Mouse (Mus musculus) ovary, postnatal 36 days (tissue): Measurements from ENCODE around the gene Disc1.

Experiments used
- DNase-seq: peaks from one replicate; pipeline ENCODE4 v3.0.0; 2022; ENCODE audit warnings: low spot score, mixed read lengths

The Disc1 gene

DNA sequence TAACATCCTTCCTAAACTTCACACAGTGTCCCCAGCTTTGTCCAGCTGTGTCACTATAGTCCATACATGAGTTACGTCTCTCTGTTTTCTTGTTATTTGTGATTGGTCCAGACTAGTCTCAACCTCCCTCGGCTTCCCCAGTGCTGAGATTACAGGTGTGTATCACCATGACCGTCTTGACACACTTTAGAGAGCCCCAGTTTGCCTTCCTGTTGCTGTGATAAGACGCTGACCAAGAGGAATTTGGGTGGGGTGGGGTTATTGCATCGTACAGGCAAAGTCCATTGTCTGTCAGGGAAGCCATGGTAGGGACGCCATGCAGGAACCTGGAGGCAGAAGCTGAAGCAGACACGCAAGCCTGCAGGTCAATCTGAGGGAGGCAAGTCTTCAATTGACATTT is 216.3 kb downstream of the Disc1 start:
- DNase-seq = no peak

DNA sequence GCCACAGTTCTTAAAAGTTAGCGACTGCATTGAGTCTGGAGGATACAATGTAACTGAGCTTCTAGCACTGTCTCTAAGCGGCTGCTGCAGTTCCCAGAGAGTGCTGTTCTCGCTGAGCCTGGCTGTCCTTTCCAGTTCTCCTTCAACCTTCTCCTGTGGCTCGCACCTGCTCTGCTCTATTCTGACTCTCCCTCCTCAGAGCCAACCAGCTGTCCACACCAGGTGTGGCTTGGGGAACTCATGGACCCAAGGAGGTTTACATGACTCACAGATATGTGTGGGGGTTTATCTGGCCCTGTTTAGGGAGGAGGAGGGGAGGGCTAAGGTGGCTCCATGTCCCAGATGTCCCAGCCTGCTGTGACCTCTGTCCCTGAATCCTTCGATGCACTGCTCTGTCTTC is 217.4 kb downstream of the Disc1 start:
- no peak for DNase-seq

DNA sequence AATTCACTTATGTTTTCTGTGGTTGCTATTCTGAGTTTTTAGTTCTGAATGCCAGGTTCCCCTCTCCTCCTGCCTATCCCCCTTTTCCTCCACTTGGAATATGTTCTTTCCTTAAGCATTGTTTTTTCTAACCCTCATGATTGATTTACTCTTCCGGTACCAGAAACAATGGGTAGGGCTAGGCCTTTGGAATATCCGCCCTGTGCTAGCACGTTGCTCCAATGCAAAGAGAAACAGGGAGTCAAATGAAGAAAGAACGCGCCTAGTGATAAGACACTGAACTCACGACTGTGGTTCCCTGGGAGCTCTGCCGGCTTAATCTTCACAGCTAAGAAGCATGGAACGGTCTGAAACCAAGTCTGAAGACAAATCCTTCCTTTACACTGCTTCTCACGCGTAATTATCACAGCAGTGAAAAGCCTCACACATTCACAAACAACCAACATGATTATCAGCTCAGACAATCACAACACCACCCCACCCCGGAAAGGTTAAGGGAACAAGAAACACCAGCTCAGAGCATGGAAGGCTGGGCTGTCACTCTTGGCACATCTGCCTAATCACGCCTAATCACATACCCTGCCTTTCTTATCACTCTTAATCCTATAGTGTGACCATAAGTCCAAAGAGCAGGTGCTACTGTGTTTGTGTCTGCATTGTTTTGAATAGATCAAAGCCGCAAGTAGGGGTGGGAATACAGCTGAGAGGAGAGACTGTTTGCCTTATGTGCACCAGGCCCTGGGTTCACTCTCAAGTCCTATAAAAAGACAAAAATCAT is 218.3 kb downstream of the Disc1 start:
- DNase-seq = no peak

DNA sequence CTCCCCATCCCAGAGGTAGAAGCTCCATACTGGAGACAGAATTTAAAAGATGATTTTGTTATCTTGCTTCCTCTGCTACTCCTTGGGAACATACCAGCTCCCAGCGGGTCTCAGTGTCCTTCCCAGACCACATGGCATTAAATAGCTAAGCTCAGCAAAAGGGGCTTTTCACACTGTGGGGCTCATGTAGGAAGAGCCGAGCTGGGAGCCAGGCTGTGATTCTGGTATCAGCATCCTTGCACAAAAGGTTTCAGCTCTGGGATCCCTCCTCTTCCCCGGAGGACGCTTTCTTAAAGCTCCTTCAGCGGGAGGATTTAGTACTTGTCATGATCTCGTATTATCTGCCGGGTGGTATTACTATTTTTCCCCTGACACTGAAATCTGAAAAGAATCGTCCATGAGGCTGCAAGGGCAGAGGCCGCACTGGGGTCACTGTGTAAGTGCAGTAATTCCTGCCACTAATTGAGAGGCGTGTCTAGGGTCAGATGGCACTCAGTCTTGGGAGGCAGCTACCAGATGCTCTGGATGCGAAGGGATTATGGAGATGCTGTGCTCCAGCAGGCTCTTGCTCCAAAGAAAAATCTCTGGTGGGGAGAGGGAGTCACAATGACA is 223.2 kb downstream of the Disc1 start:
- no peak for DNase-seq

DNA sequence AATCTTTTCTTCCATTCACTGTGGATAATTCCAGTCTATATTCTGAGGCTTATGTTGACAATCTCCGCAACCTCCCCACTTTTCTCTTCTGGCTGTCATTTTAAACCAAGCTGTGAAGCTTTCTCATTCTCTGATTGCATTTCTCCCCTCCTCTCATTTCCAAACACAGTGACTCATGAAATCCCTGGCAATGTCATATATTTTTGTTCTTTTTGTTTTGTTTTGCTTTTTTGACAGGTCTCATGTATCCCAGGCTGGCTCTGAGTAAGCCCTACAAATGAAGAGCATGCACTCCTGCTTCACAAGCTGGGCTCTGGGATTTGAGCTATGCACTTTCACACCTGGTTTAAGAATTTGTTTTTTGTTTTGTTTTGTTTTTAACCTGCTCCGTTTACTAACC is 225.2 kb downstream of the Disc1 start:
- DNase-seq = no peak

DNA sequence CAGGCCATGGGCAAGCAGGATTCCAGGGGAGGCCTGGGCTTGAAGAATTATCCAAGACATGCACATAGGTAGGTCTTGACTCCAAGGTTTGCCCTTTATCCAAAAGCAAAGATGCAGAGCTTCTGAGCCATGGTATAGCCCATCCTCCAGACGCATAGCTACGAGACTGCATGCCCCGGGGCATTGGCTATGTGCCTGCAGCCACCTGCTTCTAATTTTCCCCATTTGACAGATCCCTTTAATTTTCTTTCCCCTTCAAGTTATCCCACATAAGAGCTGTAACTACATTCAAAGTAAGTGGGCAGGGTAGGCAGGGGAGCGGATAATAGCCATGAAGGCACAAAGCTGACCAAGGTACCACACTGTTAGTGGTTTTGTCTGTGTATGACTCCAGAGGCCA is 225.9 kb downstream of the Disc1 start:
- no peak for DNase-seq

DNA sequence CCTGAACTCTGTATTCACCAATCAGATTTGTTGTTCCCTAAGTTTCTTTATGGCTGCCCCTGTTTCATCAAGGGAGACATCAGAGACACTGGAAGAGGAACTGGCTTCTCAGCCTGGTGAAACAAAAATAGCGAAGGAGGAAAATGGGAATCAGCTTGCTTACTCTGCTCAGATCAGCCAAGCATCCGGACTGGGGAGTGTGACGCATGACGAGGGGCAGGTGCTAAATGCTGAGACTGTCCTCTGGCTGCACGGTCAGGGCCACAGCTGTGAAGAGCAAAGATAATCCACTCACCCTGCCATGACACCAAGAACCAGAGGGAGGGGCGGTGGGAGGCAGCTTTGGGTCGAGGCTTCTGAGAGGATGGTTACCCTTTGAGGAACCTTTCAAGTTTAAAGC is 228.5 kb downstream of the Disc1 start:
- DNase-seq = no peak

DNA sequence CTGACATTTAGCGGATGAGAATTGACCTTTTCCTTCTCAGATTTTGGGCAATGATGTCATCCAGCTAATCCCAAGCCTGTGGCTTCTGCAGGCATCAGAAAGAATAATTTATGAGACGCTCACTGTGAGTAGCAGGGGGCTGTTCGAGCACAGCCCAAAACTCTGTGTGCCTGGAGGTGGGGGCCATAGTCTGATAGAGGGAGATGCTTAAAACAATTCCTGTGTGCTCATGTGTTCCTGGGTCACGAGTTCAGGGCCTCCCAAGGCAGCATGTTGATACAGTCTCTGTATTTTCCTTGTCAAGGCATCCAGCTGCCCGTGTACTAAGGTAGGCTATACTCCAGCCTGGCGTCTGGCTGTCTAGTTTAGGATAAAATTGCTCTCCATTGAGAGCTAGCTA is 229.5 kb downstream of the Disc1 start:
- DNase-seq = no peak

DNA sequence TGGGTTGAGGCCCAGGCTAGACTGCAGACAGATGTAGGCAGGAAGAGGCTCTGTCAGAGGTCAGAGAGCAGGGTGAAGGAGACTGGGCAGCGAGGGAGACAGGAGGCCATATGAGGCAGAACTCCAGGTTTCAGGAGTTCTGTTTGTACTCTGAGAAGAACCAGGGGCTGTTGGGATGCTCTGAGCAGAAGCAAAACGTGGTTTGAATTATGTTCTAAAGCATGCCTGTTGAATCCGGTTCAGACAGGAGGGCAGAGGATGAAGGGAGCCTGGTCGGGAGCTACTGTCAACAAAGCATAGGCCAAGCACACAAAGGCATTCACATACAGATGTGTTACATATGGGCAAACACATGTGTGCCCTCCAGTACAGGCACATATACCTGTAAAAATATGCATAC is 230.9 kb downstream of the Disc1 start:
- no peak for DNase-seq

DNA sequence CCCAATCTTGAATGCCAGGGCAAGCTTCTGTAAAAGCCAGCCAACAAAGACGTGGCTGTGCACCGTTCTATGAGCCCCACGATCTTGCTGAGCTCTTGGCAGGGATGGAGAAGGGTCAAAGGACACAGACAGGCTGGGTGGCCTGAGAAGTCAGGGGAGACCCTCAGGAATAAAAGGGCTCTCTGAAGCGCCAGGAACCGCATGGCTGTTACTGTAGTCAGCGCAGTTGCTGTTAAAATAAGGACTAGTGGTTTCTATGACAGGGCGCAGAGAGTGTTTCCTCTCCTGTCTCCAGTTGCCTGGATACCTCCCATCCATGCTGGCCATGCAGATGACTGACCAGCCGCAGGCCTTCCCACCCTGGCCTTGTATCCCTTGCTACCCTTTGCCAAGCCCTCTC is 231.4 kb downstream of the Disc1 start:
- no peak for DNase-seq

DNA sequence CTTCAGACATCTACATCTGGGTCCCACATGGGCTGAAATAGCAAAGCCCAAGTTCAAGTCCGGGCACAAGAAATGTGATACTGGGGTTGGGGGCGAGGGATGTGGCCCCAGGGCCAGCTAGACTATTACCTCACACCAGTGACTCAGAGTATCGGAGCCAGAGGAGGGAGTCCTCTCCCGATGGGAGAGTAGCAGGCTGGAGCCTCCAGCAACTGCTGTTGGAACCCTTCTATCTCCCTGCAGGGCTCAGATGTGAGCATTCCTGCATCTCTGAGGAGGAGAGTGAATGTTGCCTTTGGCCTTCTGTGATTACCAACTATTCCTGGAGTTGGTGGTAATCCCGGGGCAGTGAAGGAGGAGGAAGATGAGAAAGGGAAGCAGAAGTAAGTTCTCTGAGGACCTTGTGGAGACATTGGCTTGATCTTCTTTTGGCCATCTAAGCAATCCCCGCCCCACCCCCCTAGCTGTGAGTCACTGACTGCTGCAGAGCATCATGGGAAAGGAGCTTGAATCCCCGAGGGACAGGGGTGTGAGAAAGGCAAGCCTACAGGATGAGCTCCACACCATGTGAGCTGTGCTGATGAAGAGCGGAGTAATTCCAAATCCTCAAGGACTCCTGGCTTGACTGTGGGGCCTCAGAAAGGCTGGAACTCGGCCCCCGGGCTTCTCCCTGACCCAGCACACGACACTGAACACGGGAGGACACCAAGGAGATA is 232.1 kb downstream of the Disc1 start:
- peak; percentile 61 for DNase-seq

DNA sequence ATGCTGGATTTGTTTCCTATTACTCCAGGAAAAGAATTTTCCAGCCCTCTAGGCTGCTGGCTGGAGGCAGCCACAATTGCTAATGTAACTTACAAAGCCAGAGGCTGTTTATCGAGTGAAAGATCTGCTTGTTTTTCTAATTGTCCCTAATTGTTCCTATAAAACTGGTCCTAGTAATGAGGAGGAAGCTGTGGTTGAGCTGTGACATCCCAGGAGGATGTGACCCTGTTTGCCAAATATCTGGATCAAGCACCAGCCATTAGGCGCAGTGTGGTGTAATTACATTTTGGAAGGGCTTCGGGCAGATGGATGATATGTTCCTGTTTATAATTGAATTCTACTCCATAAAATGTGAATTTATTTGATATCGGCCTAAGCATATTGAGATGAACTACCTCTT is 233.3 kb downstream of the Disc1 start:
- no peak for DNase-seq

DNA sequence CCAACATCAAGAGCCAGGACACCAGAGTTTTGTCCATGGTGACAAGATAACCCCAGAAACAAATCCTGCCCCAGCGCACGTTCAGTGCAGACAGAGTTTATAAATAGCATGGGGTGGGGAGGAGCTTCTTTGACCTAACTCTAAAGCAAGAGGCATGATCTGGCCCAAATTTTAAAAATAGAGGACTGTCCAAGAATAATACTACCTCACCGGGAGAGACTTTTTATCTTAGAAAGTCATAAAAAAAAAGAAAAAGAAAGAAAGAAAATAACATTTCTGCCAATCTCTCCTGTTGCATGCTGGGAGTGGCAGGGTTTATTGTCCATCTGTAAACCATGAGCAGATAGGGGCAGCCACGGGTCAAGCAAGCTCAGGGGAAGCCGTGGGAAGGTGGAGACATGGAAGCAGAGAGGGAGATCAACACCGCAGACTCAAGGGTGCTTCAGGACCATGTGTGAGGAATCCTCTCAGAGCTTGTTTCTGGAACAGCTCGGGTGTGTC is 233.9 kb downstream of the Disc1 start:
- no peak for DNase-seq

DNA sequence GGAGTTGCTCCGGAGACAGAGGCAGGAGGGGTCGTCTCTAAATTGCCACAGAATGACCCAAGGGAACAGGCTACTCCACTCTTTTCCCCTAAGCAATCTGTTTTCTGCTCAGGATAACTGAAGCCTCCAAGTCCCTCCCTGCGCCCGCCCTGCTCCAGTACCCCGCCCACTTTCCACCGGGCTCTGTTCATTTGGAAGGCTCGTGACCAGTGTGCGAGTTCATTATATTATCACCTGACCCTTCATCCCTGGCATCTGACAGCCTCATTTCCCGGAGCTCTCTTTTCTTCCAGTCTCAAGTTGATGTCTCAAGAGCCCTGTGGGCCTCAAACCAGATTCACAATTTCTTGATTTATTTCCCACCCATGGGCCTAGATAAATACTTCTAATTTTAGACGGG is 237.5 kb downstream of the Disc1 start:
- DNase-seq = no peak

DNA sequence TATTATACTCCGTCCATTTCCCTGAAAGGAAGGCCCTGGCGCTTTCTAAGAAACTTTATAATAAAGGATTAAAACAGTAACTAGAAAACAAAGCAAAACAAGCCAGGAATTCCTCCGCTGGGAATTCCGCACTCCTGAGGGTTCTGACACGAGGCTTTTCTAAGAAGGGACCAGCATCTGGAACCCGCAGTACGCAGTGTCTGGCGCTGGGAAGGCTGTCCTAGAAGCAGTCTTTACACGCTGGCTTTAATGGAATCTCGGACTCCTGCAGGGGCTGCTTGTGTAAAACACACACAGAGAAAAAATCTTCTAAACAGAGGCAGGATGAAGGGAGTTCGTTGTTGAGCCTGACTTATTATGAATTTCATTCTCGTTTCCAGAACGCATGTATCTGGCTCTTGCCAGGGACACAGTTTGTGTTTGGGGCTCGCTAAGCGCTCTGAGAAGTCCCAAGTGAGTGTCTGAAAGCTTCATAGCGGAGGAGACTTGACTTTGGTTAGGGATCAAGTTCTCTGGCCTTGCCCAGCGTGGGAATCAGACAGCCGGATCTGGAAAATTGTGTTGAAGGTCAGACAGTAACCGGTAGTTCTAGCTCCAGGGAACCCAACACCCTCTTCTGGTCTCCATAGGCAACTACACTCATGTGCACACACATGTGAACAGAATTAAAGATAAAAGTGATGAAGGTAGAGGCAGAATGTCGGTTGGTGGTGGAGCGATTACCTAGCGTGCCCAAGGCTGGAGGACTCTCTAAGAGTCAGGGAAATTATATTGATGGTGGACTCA is 238.1 kb downstream of the Disc1 start:
- DNase-seq = no peak

DNA sequence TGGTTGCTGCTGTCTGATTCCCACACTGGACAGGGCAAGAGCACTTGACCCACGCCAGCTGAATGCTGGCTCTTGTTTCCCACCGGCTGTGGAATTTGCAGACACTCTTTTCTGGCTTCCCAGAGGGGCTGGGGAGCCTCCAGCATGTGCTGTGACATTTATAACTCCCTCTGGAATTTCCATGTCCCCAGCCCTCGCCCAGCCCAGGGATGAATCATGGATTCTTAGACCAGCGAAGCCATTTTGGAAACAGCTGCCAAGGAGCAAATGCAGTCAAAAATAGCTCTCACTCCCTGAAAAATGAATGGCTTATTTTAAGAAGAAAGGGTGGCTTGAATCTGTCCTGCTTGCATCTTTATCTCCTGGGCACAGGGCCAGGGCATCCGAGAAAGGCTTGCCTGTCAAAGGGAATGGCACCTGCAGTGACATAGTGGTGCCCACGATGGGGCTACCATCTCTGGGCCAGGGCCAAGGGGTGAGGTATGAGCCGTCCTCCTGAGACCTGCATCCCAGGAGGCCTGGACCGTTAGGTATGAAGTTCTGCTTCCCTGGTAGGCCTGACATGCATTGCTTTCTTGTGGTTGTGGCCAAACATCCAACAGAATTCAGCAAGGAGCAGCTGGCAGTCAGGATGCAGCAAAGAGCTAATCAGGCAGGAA is 239.1 kb downstream of the Disc1 start:
- peak; percentile 23 for DNase-seq

DNA sequence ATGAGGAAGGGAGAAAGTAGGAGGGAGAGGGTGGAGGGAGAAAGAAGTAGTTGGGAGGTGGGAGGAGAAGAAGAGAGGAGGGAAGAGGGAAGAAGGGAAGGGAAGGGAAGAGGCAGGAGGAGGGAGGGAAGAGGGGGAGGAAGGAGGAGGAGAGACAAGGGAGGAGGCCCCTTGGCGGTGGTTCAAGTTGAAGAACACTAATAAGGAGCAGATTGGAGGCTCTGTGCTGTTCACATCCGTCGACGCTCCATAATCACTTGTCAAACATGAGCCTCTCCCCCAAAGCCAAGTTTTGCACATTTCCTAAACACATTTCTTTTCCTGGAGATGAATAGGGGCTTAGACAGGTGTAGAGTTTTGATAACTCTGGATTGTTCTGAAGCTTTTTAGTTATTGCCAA is 245.3 kb downstream of the Disc1 start:
- no peak for DNase-seq

DNA sequence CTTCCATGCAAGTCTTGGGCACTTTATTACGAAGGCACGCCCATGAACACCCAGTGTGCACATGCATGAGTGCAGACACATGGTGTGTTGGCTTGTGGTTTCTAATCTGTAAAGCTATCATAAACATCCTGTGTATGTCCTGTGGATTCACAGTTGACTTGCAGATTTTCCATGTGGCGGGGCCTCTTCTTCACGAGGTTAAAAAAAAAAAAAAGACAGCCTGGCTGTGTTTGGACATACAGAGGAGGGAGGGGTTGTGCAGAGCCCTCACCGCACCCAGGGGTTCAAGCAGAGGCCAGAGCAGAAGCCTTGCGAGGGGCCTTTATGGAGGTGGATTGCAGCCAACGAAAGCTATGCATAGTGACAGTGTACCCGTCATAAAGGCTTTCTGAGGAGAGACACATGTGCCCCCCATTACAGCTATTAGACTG is 248.0 kb downstream of the Disc1 start:
- no peak for DNase-seq

DNA sequence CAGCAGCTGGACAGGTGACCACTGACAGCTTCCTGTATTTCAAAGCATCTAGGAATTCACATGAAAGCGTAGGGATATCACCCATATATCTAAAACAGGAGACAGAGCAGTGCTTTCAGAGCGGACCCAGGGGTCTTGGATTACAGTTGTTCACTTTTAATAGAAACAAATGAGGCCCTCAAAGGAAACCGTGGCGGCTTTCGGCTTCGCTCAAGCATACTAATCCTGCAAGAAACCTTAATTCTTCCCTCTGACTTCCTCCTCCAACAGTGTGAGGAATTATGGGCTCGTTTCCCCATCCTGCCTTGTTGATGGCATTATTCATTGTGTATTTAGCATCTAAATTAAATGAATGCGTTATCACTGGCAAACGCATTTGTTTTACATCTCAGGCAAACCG is 252.7 kb downstream of the Disc1 start:
- DNase-seq = no peak

DNA sequence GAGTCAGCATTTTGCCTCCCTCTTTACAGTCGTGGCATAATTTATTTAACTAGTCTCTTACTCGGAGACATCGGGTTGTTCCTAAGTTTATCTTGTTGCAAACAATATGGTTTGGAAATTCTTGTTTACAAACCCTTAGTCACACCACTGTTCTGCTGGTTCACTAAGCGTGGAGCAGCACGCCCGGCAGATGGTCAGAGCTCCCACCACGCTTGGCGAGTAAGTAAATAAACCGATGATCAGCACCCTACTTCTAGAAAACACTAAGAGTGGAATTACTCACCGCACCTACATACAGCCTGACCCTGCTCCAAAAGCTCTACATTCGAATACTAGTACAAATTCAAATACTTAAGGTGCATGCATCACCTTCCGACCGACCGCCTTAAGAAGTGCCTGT is 256.0 kb downstream of the Disc1 start:
- no peak for DNase-seq
